Mouse (Mus musculus): ENCODE data around the gene Olfr1162.
"Not testable (repeated sequence)": the region's sequence is repeated elsewhere in the genome, so short reads cannot be mapped to it uniquely, and the experiment has no call there.

Olfr1162 gene

DNA sequence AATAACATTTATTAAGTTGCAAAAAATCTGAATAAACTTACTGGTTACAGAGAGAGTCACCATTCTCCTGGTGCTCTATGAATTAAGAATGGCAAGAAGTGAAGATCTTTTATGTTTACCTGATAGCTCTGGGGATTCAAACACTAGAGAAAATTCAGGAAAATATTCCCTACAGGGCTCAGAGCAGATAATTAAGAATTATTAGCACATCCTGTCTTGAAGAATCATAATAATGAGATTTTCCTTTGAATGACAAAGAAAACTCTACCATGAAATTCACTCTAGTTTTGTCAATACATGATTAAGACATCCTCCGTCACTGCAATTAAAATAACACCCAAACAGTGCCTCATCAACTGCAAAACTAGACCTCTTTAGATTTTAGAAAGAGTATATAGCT lies at the start of gene Olfr1162:
Gene Olfr1162 (minus strand): TSS at position 101 of the 400 bp plus-strand sequence.
- no peak for DNase-seq

DNA sequence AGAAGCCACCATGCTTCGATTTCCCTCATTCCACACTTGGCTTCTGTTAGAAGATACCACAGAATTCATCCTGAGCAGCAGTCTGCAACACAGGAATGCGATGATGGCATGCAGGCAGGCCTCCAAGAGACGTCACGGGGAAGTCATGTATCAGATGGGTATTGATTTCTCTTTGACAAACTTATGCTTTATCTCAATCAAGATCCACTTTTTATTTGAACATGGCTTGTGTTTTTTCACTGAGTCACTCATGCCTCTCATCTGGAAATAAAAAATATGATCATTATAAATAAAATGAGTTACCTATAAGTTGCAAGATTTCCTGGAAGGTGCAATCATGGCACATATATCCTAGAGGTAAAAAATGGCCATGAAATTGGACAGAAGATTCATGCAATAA lies 42.9 kb upstream of the Olfr1162 start, which contains the start of gene Olfr1164:
Gene Olfr1164 (minus strand): TSS at position 101 of the 400 bp plus-strand sequence.
- DNase-seq, result no peak

DNA sequence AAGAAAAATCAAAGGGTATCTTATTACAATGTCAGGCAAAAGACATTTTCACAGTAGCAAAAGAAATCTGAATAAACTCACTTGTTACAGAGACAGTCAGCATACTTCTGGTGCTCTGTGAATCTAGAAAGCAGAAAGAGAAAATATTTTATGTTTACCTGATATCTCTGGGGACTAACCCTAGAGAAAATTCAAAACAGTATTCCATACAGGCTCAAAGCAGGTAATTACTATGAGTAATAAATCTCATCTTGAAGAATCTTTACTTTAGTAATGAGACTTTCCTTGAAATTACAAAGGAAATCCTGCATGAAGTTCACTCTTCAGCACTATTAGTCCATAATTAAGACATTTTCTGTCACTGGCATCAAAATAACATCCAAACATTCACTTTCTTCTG lies 20.8 kb upstream of the Olfr1162 start, which contains the start of gene Olfr1163:
Gene Olfr1163 (minus strand): TSS at position 101 of the 400 bp plus-strand sequence.
- DNase-seq, result no peak

- DNase-seq, result no peak
Observed at GRCm38 (mm10) chr2:88063587-88063986, 12.7 kb upstream of the Olfr1162 start.

DNA sequence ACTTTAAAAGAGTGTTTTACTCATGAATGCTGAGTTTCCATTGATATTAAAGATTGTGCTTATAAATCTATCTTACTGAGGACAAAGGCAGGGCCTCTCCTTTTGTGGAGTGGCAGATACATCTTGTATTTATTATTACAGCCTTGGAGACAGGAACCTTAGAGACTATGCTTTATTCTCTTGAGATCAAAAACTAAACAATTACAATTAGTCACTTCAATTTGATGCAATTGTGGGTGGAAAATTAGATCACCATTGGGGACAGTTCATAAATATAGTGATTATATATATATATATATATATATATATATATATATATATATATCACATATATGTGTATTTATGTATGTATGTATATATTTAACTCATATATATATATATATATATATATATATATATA lies 13.3 kb downstream of the Olfr1162 start, which contains the start of gene Olfr73:
Gene Olfr73 (minus strand): TSS at position 101 of the 400 bp plus-strand sequence.
- DNase-seq, result no peak

DNA sequence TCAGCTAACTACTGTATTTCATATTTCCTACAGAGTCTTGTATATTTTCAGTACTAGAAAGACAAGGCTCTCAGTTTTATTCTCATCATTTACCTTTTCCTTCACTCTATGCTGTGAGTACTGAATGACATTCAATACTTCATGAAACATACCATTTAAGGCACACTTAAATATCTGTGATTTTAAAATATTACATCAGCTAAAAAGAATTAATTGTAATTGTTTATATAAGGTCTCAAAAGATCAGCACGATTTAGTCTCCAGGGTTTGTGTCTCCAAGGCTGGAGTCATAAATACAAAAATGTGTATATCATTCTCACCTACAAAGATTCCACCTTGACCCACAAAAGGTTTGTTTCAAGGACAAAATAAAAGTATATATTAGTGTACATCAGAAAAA lies 28.5 kb downstream of the Olfr1162 start, which contains the start of gene Olfr1161:
Gene Olfr1161 (plus strand): TSS at position 301 of the 400 bp plus-strand sequence.
- not testable (repeated sequence) for DNase-seq

GRCm38 (mm10) chr2:88007515-88008318 lies 43.2 kb downstream of the Olfr1162 start, which contains the start of gene Olfr1160:
Gene Olfr1160 (minus strand): TSS chr2:88008268.
- no peak for DNase-seq
